Mouse (Mus musculus): ENCODE measurements around the gene Lix1l. TPM values are rescaled to one million over a fixed set of nuclear protein-coding genes. Genes with fewer than 3 reads are reported as not detected.

Gene Lix1l
- polyA plus RNA-seq, 1 experiment, result 30.2 TPM

- TF ChIP-seq MYOD1 (IDR thresholded peaks at IDR 0.05; ENCODE audit: control insufficient read depth in 1 of 3, insufficient read length in 2 of 3, low read depth in 2 of 3) (no peak), TCF12 (IDR thresholded peaks at IDR 0.05; ENCODE audit: insufficient read depth, poor library complexity, severe bottlenecking) (no peak), CEBPB (IDR thresholded peaks at IDR 0.05; ENCODE audit: insufficient read depth, poor library complexity, severe bottlenecking) (no peak), POLR2AphosphoS2 (IDR thresholded peaks at IDR 0.05; ENCODE audit: insufficient read length, low read depth) (no peak), MYOG (IDR thresholded peaks at IDR 0.05; ENCODE audit: control insufficient read depth in 1 of 3, insufficient read depth in 1 of 3, insufficient read length in 2 of 3, low read depth in 2 of 3) (no peak), MAX (IDR thresholded peaks at IDR 0.05; ENCODE audit: low read depth) (no peak), POLR2A (IDR thresholded peaks at IDR 0.05; ENCODE audit: insufficient read length, low read depth) (no peak), USF1 (IDR thresholded peaks at IDR 0.05; ENCODE audit: low read depth) (no peak), TCF3 (IDR thresholded peaks at IDR 0.05; ENCODE audit: insufficient read length, low read depth) (no peak), SRF (IDR thresholded peaks at IDR 0.05; ENCODE audit: control insufficient read depth, insufficient read length, low read depth) (no peak), REST (IDR thresholded peaks at IDR 0.05; ENCODE audit: insufficient read depth, insufficient read length) (no peak)
These were observed 67.6 kb downstream of the Lix1l start for GRCm38 (mm10) chr3:96668424-96669067.

DNA sequence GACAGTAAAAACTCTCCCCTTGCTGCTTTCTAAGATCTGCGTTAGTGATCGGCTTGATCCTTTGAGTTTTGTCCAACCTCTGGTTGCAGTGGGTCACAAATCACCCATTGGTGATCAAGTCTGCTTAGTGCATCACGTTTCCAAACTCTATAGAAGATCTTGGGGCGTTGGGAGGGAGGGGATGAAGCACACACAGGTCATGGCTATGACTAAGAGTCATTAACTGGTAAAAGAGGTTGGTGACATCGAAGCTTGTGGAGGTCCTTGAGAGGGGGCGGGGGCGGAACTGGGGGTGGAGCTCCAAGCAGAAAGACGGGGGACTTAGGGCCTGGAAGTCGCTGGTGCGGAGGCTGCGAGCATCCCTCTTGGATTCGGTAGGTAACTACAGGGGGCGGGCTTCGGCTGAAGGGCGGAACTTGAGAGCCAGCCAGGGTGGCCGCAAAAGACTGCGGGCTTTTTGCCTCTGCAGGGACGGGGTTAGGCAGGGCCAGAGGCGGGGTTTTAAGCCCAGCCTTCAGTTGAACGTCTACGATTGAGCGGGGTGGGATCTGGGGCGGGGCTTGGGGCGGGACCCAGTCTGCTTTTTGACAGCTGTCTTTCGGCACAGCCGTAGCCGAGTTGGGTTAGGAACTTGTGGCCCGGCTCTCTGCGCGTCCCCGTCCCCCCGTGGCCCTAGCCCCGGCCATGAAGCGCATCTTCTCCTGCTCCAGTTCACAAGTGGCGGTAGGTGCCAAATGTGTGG is 68.9 kb downstream of the Lix1l start, which contains the start of gene Ankrd35:
Ankrd35 (plus strand) TSS at position 405 of the 742 bp plus-strand sequence.
- Histone ChIP-seq H3K4me3 (no peak within 1 kb of the TSS), H3K27me3 (ENCODE audit: control insufficient read depth, insufficient read depth, insufficient read length) (no peaks in the 10 kb centered on the region), H3K4me2 (ENCODE audit: low read depth) (peak within 1 kb of the TSS; percentile 62), H3ac (ENCODE audit: control insufficient read depth, insufficient read length) (no peak within 1 kb of the TSS), H3K36me3 (ENCODE audit: control insufficient read depth, insufficient read depth) (no peaks in the 10 kb centered on the region), H3K79me2 (ENCODE audit: control insufficient read depth, insufficient read depth) (no peaks in the 10 kb centered on the region)
- TF ChIP-seq TCF3 (IDR thresholded peaks at IDR 0.05; ENCODE audit: insufficient read length, low read depth) (no peak), POLR2AphosphoS2 (IDR thresholded peaks at IDR 0.05; ENCODE audit: insufficient read length, low read depth) (no peak), REST (IDR thresholded peaks at IDR 0.05; ENCODE audit: insufficient read depth, insufficient read length) (no peak), MYOG (IDR thresholded peaks at IDR 0.05; ENCODE audit: control insufficient read depth in 1 of 3, insufficient read depth in 1 of 3, insufficient read length in 2 of 3, low read depth in 2 of 3) (no peak), TCF12 (IDR thresholded peaks at IDR 0.05; ENCODE audit: insufficient read depth, poor library complexity, severe bottlenecking) (no peak), MAX (IDR thresholded peaks at IDR 0.05; ENCODE audit: low read depth) (no peak), CEBPB (IDR thresholded peaks at IDR 0.05; ENCODE audit: insufficient read depth, poor library complexity, severe bottlenecking) (no peak), USF1 (IDR thresholded peaks at IDR 0.05; ENCODE audit: low read depth) (no peak), SRF (IDR thresholded peaks at IDR 0.05; ENCODE audit: control insufficient read depth, insufficient read length, low read depth) (no peak), E2F4 (IDR thresholded peaks at IDR 0.05; ENCODE audit: insufficient read depth) (no peak), POLR2A (IDR thresholded peaks at IDR 0.05; ENCODE audit: insufficient read length, low read depth) (no peak), MYOD1 (IDR thresholded peaks at IDR 0.05; ENCODE audit: control insufficient read depth in 1 of 3, insufficient read length in 2 of 3, low read depth in 2 of 3) (no peak)

More at GRCm38 (mm10) chr3:96668424-96669067, 67.6 kb downstream of the Lix1l start:
- H3K36me3 ChIP-seq (ENCODE audit: control insufficient read depth, insufficient read depth), result no peaks in the 10 kb centered on the region
- no peaks in the 10 kb centered on the region for H3K79me2 ChIP-seq (ENCODE audit: control insufficient read depth, insufficient read depth)
- no peak overlapping the region for H3ac ChIP-seq (ENCODE audit: control insufficient read depth, insufficient read length)
- no peaks in the 10 kb centered on the region for H3K27me3 ChIP-seq (ENCODE audit: control insufficient read depth, insufficient read depth, insufficient read length)
- H3K4me3 ChIP-seq, result no peak overlapping the region
- no peak overlapping the region for H3K4me2 ChIP-seq (ENCODE audit: low read depth)

- Histone ChIP-seq H3ac (ENCODE audit: control insufficient read depth, insufficient read length) (no peak overlapping the region), H3K27me3 (ENCODE audit: control insufficient read depth, insufficient read depth, insufficient read length) (no peaks in the 10 kb centered on the region), H3K79me2 (ENCODE audit: control insufficient read depth, insufficient read depth) (no peaks in the 10 kb centered on the region), H3K36me3 (ENCODE audit: control insufficient read depth, insufficient read depth) (no peaks in the 10 kb centered on the region), H3K4me2 (ENCODE audit: low read depth) (no peak overlapping the region), H3K4me3 (no peak overlapping the region)
- no peak for TF ChIP-seq MYOD1 (IDR thresholded peaks at IDR 0.05; ENCODE audit: control insufficient read depth in 1 of 3, insufficient read length in 2 of 3, low read depth in 2 of 3)
- no peak for TF ChIP-seq TCF3 (IDR thresholded peaks at IDR 0.05; ENCODE audit: insufficient read length, low read depth)
- TF ChIP-seq CEBPB (IDR thresholded peaks at IDR 0.05; ENCODE audit: insufficient read depth, poor library complexity, severe bottlenecking), result no peak
- TF ChIP-seq POLR2A (IDR thresholded peaks at IDR 0.05; ENCODE audit: insufficient read length, low read depth), result no peak
These were observed 70.6 kb downstream of the Lix1l start for GRCm38 (mm10) chr3:96671519-96671918.

DNA sequence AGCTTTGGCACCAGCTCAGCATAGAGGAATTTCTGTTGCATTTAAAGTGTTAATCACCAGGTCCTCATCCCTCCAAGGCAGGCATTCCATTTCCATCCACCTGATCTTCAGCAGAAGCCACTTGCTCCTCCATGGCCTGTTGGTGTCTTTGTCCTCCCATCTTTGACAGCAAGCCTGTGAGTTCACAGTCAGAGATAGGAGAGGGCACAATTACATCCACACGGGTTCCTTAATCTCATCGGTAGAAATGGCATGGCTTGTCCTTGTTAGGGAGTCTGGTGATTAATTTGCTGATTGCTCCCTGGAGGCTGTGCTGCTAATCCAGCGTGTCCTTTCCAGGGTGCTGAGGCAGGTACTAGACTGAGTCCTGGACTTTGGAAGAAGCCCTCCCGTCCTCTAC is 72.6 kb downstream of the Lix1l start:
- no peaks in the 10 kb centered on the region for H3K79me2 ChIP-seq (ENCODE audit: control insufficient read depth, insufficient read depth)
- H3K4me2 ChIP-seq (ENCODE audit: low read depth), result no peak overlapping the region
- H3ac ChIP-seq (ENCODE audit: control insufficient read depth, insufficient read length), result no peak overlapping the region
- no peak for TF ChIP-seq TCF12 (IDR thresholded peaks at IDR 0.05; ENCODE audit: insufficient read depth, poor library complexity, severe bottlenecking)
- no peaks in the 10 kb centered on the region for H3K36me3 ChIP-seq (ENCODE audit: control insufficient read depth, insufficient read depth)
- no peak overlapping the region for H3K4me3 ChIP-seq
- no peaks in the 10 kb centered on the region for H3K27me3 ChIP-seq (ENCODE audit: control insufficient read depth, insufficient read depth, insufficient read length)

DNA sequence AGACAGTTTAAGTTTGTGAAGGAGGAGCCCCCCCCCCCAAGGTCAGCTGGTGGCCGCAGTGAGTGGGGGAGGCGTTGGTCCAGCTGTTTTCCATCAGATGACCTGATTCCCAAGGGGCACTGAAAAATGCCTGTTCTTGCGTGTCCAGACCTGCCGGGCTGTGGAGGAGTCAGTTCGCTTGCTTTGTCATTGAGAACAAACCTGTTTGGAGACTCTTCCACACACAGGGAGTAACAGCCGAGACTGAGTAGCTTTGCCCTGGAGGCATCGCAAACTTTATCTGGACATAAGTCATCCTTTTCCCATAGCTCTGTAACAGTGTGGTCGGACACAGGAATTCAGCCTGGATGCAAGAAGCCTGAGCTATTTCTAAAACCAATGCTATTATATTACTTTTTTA is 73.5 kb downstream of the Lix1l start:
- H3K36me3 ChIP-seq (ENCODE audit: control insufficient read depth, insufficient read depth), result no peaks in the 10 kb centered on the region
- H3K27me3 ChIP-seq (ENCODE audit: control insufficient read depth, insufficient read depth, insufficient read length), result no peaks in the 10 kb centered on the region
- TF ChIP-seq MYOG (IDR thresholded peaks at IDR 0.05; ENCODE audit: control insufficient read depth in 1 of 3, insufficient read depth in 1 of 3, insufficient read length in 2 of 3, low read depth in 2 of 3) (peak in 1 of 3 experiments; percentile 14), MAX (IDR thresholded peaks at IDR 0.05; ENCODE audit: low read depth) (no peak), POLR2A (IDR thresholded peaks at IDR 0.05; ENCODE audit: insufficient read length, low read depth) (no peak), REST (IDR thresholded peaks at IDR 0.05; ENCODE audit: insufficient read depth, insufficient read length) (no peak), CEBPB (IDR thresholded peaks at IDR 0.05; ENCODE audit: insufficient read depth, poor library complexity, severe bottlenecking) (no peak), TCF12 (IDR thresholded peaks at IDR 0.05; ENCODE audit: insufficient read depth, poor library complexity, severe bottlenecking) (no peak), POLR2AphosphoS2 (IDR thresholded peaks at IDR 0.05; ENCODE audit: insufficient read length, low read depth) (no peak), E2F4 (IDR thresholded peaks at IDR 0.05; ENCODE audit: insufficient read depth) (no peak), MYOD1 (IDR thresholded peaks at IDR 0.05; ENCODE audit: control insufficient read depth in 1 of 3, insufficient read length in 2 of 3, low read depth in 2 of 3) (peak in 2 of 3 experiments; percentile 24 to 33)
- no peaks in the 10 kb centered on the region for H3K79me2 ChIP-seq (ENCODE audit: control insufficient read depth, insufficient read depth)
- H3K4me2 ChIP-seq (ENCODE audit: low read depth), result peak overlapping the region; percentile 24
- no peak overlapping the region for H3K4me3 ChIP-seq
- H3ac ChIP-seq (ENCODE audit: control insufficient read depth, insufficient read length), result no peak overlapping the region

Measured in myocyte (in vitro differentiated cells).